Mouse (Mus musculus) spleen, postnatal 14 days (tissue): ENCODE data around the gene Ninj2.
"Not testable (repeated sequence)": the region's sequence is repeated elsewhere in the genome, so short reads cannot be mapped to it uniquely, and the experiment has no call there.

Experiments used
- DNase-seq, 2 experiments: peaks; one replicate each; pipeline ENCODE4 v3.0.0; 2021 to 2022; ENCODE audit warnings: low spot score in 2 of 2

Ninj2 gene

GRCm38 (mm10) chr6:120093100-120093499, at the start of gene Ninj2:
Ninj2 (plus strand) TSS chr6:120093350.
- DNase-seq: no peak

GRCm38 (mm10) chr6:120045406-120045805, 47.7 kb upstream of the Ninj2 start:
- DNase-seq: no peak

- DNase-seq: no peak
Observed at GRCm38 (mm10) chr6:120047705-120048292, 45.4 kb upstream of the Ninj2 start.

GRCm38 (mm10) chr6:120054412-120054811, 38.7 kb upstream of the Ninj2 start:
- DNase-seq: no peak

GRCm38 (mm10) chr6:120055666-120056540, 37.2 kb upstream of the Ninj2 start:
- no peak for DNase-seq

- no peak for DNase-seq
Observed at GRCm38 (mm10) chr6:120062934-120063333, 30.2 kb upstream of the Ninj2 start.

GRCm38 (mm10) chr6:120064627-120065026, 28.5 kb upstream of the Ninj2 start:
- DNase-seq: no peak

- DNase-seq: no peak
Observed at GRCm38 (mm10) chr6:120065552-120066177, 27.5 kb upstream of the Ninj2 start.

- no peak for DNase-seq
Observed at GRCm38 (mm10) chr6:120069546-120069945, 23.6 kb upstream of the Ninj2 start.

GRCm38 (mm10) chr6:120072630-120073029, 20.5 kb upstream of the Ninj2 start:
- DNase-seq: no peak

GRCm38 (mm10) chr6:120076619-120077450, 16.3 kb upstream of the Ninj2 start:
- no peak for DNase-seq

GRCm38 (mm10) chr6:120079547-120079946, 13.6 kb upstream of the Ninj2 start:
- no peak for DNase-seq

- DNase-seq: no peak
Observed at GRCm38 (mm10) chr6:120081516-120081915, 11.6 kb upstream of the Ninj2 start.

- DNase-seq: no peak
Observed at GRCm38 (mm10) chr6:120082251-120082950, 10.7 kb upstream of the Ninj2 start.

- DNase-seq: no peak
Observed at GRCm38 (mm10) chr6:120082951-120083411, 10.2 kb upstream of the Ninj2 start.

GRCm38 (mm10) chr6:120083442-120083841, 9.7 kb upstream of the Ninj2 start:
- no peak for DNase-seq

GRCm38 (mm10) chr6:120084983-120085382, 8.2 kb upstream of the Ninj2 start:
- DNase-seq: no peak

GRCm38 (mm10) chr6:120085832-120086231, 7.3 kb upstream of the Ninj2 start:
- DNase-seq: no peak

GRCm38 (mm10) chr6:120087041-120087440, 6.1 kb upstream of the Ninj2 start:
- DNase-seq: not testable (repeated sequence)

GRCm38 (mm10) chr6:120090712-120091248, 2.4 kb upstream of the Ninj2 start:
- no peak for DNase-seq

GRCm38 (mm10) chr6:120091956-120092355, 1.2 kb upstream of the Ninj2 start:
- DNase-seq: no peak
